Mouse (Mus musculus) E14TG2a.4 (cell line): ENCODE results near the gene Gpc6.

Experiments used
- CTCF ChIP-seq: conservative IDR thresholded peaks from 2 replicates; pipeline ENCODE4 v1.5.1; 2014; ENCODE audit warnings: low read length
- NANOG ChIP-seq: IDR thresholded peaks from 2 replicates; pipeline ENCODE4 v1.6.1; 2014; ENCODE audit warnings: borderline replicate concordance, low read length, mixed read lengths
- POU5F1 ChIP-seq: IDR thresholded peaks from 2 replicates; pipeline ENCODE4 v1.6.1; 2014; ENCODE audit warnings: low read length, borderline replicate concordance

GRCm38 (mm10) chr14:117641853-117642252, 716.7 kb downstream of the Gpc6 start:
- no peak for TF ChIP-seq CTCF
- no peak for TF ChIP-seq NANOG
- TF ChIP-seq POU5F1: no peak
